Mouse (Mus musculus) limb, embryonic 15.5 days (tissue): ENCODE data around the gene Syt7. TPM values are rescaled to one million over a fixed set of nuclear protein-coding genes. Genes with fewer than 3 reads are reported as not detected.

Experiments used
- ATAC-seq: fragments of 200-750 bp; cut with Nextera tagmentation; 2 replicates; pipeline ENCODE4 v1.8.0; 2017; ENCODE audit warnings: low read depth, moderate TSS enrichment; ENCODE audit not compliant: insufficient number of reproducible peaks, low FRiP score, low TSS enrichment
- H3K27ac ChIP-seq: fragments of 300-500 bp; sonication (generic); 2 replicates; pipeline ENCODE4 v1.5.1; 2015; ENCODE audit warnings: moderate library complexity, mild to moderate bottlenecking, inconsistent platforms
- H3K27me3 ChIP-seq: fragments of 300-500 bp; sonication (generic); 2 replicates; pipeline ENCODE4 v1.6.1; 2015; ENCODE audit warnings: inconsistent platforms
- H3K36me3 ChIP-seq: fragments of 300-500 bp; sonication (generic); 2 replicates; pipeline ENCODE4 v1.6.1; 2015; ENCODE audit warnings: inconsistent platforms
- H3K4me1 ChIP-seq: fragments of 300-500 bp; sonication (generic); 2 replicates; pipeline ENCODE4 v1.6.1; 2015; ENCODE audit warnings: inconsistent platforms
- H3K4me2 ChIP-seq: fragments of 300-500 bp; sonication (generic); 2 replicates; pipeline ENCODE4 v1.6.1; 2015; ENCODE audit warnings: mild to moderate bottlenecking, inconsistent platforms
- H3K4me3 ChIP-seq: fragments of 300-500 bp; sonication (generic); 2 replicates; pipeline ENCODE4 v1.5.1; 2015; ENCODE audit warnings: mild to moderate bottlenecking, inconsistent platforms
- H3K9ac ChIP-seq: fragments of 300-500 bp; sonication (generic); 2 replicates; pipeline ENCODE4 v1.6.1; 2015; ENCODE audit warnings: inconsistent platforms
- H3K9me3 ChIP-seq: fragments of 300-500 bp; sonication (generic); 2 replicates; pipeline ENCODE4 v1.6.1; 2016; ENCODE audit warnings: inconsistent platforms
- WGBS: fragments of 180-500 bp; shearing (Covaris S2); methylation state at CpG from one replicate; pipeline ENCODE4 v1.1.7; 2015; 5-methylcytosine and 5-hydroxymethylcytosine counted together
- polyA plus RNA-seq: library from polyadenylated mRNA; unstranded; fragments of >200 nt; fragmentation: Nextera tagmentation; extraction: Ambion mirVana; gene quantifications from 2 replicates; pipeline ENCODE4 v1.2.1, GENCODE M21; 2015

Gene Syt7
- polyA plus RNA-seq, 1 experiment from 2014 or later = 1.4 TPM

GRCm38 (mm10) chr19:10404424-10404823 lies 15.5 kb downstream of the Syt7 start:
- 68% methylated on average over 10 of the region's 10 CpGs for WGBS
- Histone ChIP-seq H3K4me1 (no peaks in the 10 kb centered on the region), H3K36me3 (no peaks in the 10 kb centered on the region), H3K9ac (no peak overlapping the region), H3K4me2 (no peak overlapping the region), H3K27ac (no peak overlapping the region), H3K9me3 (no peaks in the 10 kb centered on the region), H3K27me3 (0 out of 2 replicates have a peak, but pooled peaks cover 4% of the 10 kb centered on the region), H3K4me3 (no peak overlapping the region)
- ATAC-seq = no peak

GRCm38 (mm10) chr19:10404911-10405310 lies 16.0 kb downstream of the Syt7 start:
- H3K9me3 ChIP-seq = no peaks in the 10 kb centered on the region
- no peaks in the 10 kb centered on the region for H3K4me1 ChIP-seq
- no peaks in the 10 kb centered on the region for H3K36me3 ChIP-seq
- WGBS = 40% methylated on average over 2 of the region's 2 CpGs
- H3K4me2 ChIP-seq = no peak overlapping the region
- no peak overlapping the region for H3K4me3 ChIP-seq
- no peak overlapping the region for H3K27ac ChIP-seq
- 0 out of 2 replicates have a peak, but pooled peaks cover 4% of the 10 kb centered on the region for H3K27me3 ChIP-seq
- ATAC-seq = no peak
- no peak overlapping the region for H3K9ac ChIP-seq

GRCm38 (mm10) chr19:10413701-10414242 lies 24.9 kb downstream of the Syt7 start:
- 0 out of 2 replicates have a peak, but pooled peaks have one; percentile 42 for ATAC-seq
- Histone ChIP-seq H3K4me2 (peak overlapping the region; percentile 46), H3K4me3 (peak overlapping the region; percentile 23), H3K9me3 (no peaks in the 10 kb centered on the region), H3K36me3 (no peaks in the 10 kb centered on the region), H3K9ac (no peak overlapping the region), H3K27me3 (0 out of 2 replicates have a peak, but pooled peaks cover 3% of the 10 kb centered on the region), H3K4me1 (peaks cover 19% of the 10 kb centered on the region), H3K27ac (no peak overlapping the region)
- WGBS = under 1% methylated on average over 17 of the region's 19 CpGs

- H3K36me3 ChIP-seq = no peaks in the 10 kb centered on the region
- H3K4me1 ChIP-seq = peaks cover 19% of the 10 kb centered on the region
- H3K27me3 ChIP-seq = 0 out of 2 replicates have a peak, but pooled peaks cover 3% of the 10 kb centered on the region
- H3K4me3 ChIP-seq = no peak overlapping the region
- H3K9ac ChIP-seq = no peak overlapping the region
- WGBS = 66% methylated on average over 5 of the region's 5 CpGs
- H3K27ac ChIP-seq = no peak overlapping the region
- H3K9me3 ChIP-seq = no peaks in the 10 kb centered on the region
- H3K4me2 ChIP-seq = no peak overlapping the region
- no peak for ATAC-seq
Measured at GRCm38 (mm10) chr19:10415508-10415907, 26.6 kb downstream of the Syt7 start.

GRCm38 (mm10) chr19:10416889-10417288 lies 28.0 kb downstream of the Syt7 start:
- no peak overlapping the region for H3K4me2 ChIP-seq
- H3K27ac ChIP-seq = no peak overlapping the region
- H3K4me1 ChIP-seq = peaks cover 23% of the 10 kb centered on the region
- peaks cover 17% of the 10 kb centered on the region; the same call in 1 of the 2 replicates for H3K27me3 ChIP-seq
- H3K9me3 ChIP-seq = no peaks in the 10 kb centered on the region
- no peak overlapping the region for H3K4me3 ChIP-seq
- ATAC-seq = no peak
- no peak overlapping the region for H3K9ac ChIP-seq
- H3K36me3 ChIP-seq = no peaks in the 10 kb centered on the region
- WGBS = 38% methylated on average over 8 of the region's 8 CpGs

- Histone ChIP-seq H3K27ac (no peak overlapping the region), H3K9ac (no peak overlapping the region), H3K27me3 (peaks cover 22% of the 10 kb centered on the region; the same call in 1 of the 2 replicates), H3K4me1 (peaks cover 29% of the 10 kb centered on the region), H3K9me3 (no peaks in the 10 kb centered on the region), H3K4me3 (no peak overlapping the region), H3K36me3 (no peaks in the 10 kb centered on the region), H3K4me2 (no peak overlapping the region)
- 62% methylated on average over 12 of the region's 12 CpGs for whole genome bisulfite sequencing
- no peak for ATAC-seq
Measured at GRCm38 (mm10) chr19:10417436-10417835, 28.5 kb downstream of the Syt7 start.

DNA sequence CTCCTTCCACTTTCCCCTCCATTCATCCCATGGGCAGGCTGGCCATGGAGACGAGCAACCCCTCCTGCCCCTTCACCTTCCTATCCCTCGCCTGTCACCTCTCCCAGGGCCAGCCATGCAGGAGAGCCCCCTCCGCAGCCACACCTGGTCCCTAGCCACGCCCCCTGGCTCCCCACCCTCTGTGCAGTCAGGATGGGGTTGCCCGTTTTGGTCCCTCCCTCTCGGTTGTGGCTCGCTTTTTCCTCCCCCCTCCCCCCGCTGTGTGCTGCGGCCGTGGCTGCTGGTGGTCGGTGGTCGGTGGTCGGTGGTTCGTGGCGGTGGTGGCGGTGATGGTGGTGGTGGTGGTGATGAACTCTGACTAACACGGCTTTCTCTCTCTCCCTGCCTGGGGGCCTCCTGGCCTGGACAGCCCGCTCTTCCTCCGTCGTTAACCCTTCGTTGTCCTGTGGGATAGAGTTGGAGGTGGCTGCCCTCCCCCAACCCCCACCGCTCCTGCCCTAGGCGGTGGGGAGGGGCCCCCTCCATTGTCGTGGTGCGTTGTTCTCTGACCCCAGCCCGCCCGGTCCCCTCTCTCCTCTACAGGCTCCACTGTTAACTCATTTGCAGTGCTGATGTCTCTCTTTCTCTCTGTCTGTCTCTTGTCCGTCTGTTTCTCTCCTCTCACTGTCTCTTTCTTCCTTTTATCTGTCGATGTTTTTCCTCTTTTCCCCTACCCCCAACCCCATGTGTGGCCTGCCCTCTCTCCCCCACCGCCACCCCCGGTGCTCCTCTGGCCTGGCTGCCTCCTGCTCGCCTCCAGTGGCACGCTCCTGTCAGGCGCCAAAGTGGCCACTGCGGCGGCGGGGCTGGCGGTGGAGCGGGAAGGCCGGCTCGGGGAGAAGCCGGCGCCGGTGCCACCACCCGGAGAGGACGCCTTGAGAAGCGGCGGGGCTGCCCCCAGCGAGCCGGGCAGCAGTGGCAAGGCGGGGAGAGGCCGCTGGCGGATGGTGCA lies 33.4 kb downstream of the Syt7 start:
- H3K4me2 ChIP-seq = peak overlapping the region; percentile 47
- no peaks in the 10 kb centered on the region for H3K36me3 ChIP-seq
- WGBS = 5% methylated on average over 50 of the region's 53 CpGs
- ATAC-seq = no peak
- H3K9ac ChIP-seq = no peak overlapping the region
- H3K4me3 ChIP-seq = peak overlapping the region; percentile 30
- no peak overlapping the region for H3K27ac ChIP-seq
- H3K4me1 ChIP-seq = peaks cover 35% of the 10 kb centered on the region
- no peaks in the 10 kb centered on the region for H3K9me3 ChIP-seq
- peaks cover 54% of the 10 kb centered on the region for H3K27me3 ChIP-seq

DNA sequence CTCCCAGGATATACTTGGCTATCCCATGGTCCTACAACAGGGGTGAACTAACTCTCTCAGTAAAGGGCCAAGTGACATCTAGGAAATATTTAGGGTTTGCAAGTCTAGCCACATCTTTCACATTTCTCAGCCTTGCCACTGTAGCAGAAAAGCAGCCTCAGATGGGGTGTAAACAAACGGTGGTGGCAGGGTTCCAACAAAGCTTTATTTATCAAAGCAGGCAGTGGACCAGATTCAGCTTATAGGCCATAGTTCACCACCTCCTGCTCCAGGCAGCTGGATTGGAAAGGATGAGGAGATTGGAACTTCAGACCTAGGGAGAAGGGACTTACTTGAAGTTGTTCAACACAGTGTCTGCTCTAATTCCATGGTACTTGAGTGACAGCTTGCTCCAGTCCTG lies 35.9 kb downstream of the Syt7 start:
- H3K4me2 ChIP-seq = no peak overlapping the region
- ATAC-seq = no peak
- no peak overlapping the region for H3K9ac ChIP-seq
- H3K9me3 ChIP-seq = no peaks in the 10 kb centered on the region
- WGBS = 53% methylated on average over 1 of the region's 1 CpGs
- H3K27me3 ChIP-seq = peaks cover 54% of the 10 kb centered on the region
- peaks cover 55% of the 10 kb centered on the region for H3K4me1 ChIP-seq
- no peak overlapping the region for H3K27ac ChIP-seq
- no peaks in the 10 kb centered on the region for H3K36me3 ChIP-seq
- H3K4me3 ChIP-seq = no peak overlapping the region

DNA sequence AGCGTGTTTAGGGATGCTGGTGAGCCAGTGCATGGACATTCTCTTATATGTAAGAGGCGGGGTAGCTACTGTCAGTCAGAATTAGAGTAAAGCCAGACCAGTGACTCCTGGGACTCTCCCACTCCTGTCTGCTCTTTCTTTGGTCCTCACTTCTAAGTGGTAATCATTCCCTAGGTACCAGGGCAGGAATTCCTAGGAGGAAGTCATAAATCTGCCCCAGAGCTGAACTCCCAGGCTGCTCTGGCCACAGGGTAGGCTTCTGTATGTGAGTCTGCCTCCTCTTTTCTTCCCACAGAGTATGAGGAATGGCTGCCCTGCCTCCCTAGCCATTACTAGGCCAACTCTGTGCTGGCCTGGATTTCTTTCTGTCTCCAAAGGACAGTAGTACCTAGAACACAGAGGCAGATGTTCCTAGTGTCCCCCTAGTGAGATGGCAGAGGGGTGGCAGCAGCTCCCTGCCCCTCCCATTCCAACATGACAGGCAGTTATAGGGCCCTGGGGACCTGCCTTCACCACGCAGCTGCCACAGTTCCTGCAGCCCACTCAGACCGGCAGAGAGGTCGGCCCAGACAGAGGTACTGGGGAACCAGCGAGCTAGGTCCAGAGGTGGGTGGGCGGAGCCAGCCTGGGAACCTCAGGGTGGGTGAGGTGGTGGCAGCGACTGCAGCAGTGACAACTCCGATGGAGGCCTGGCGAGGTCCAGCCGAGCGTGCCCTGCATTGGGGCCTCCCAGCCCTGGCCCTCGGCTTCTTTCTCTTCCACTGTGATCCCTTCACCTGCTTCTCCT lies 36.8 kb downstream of the Syt7 start:
- Histone ChIP-seq H3K4me2 (0 out of 2 replicates have a peak overlapping the region, but pooled peaks have one; percentile 2), H3K4me3 (no peak overlapping the region), H3K9ac (no peak overlapping the region), H3K27ac (no peak overlapping the region), H3K27me3 (peaks cover 49% of the 10 kb centered on the region), H3K9me3 (no peaks in the 10 kb centered on the region), H3K36me3 (no peaks in the 10 kb centered on the region), H3K4me1 (peaks cover 64% of the 10 kb centered on the region)
- 34% methylated on average over 13 of the region's 13 CpGs for WGBS
- no peak for ATAC-seq

DNA sequence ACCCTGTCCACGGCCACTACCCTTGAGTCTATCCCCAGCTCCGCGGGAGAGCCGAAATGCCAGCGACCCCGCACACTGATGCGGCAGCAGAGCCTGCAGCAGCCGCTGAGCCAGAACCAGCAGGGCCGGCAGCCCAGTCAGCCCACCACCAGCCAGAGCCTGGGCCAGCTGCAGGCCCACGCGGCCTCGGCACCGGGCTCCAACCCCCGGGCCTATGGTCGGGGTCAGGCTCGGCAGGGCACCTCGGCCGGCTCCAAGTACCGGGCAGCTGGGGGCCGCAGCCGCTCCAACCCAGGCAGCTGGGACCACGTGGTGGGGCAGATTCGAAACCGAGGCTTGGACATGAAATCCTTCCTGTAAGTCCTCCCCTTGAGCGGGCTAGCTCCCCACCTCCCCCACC lies 37.4 kb downstream of the Syt7 start:
- no peak for ATAC-seq
- Histone ChIP-seq H3K9me3 (no peaks in the 10 kb centered on the region), H3K27me3 (peaks cover 43% of the 10 kb centered on the region), H3K9ac (no peak overlapping the region), H3K4me1 (peaks cover 66% of the 10 kb centered on the region), H3K4me2 (0 out of 2 replicates have a peak overlapping the region, but pooled peaks have one; percentile 2), H3K4me3 (no peak overlapping the region), H3K27ac (0 out of 2 replicates have a peak overlapping the region, but pooled peaks have one; percentile 11), H3K36me3 (no peaks in the 10 kb centered on the region)
- 39% methylated on average over 25 of the region's 25 CpGs for WGBS

DNA sequence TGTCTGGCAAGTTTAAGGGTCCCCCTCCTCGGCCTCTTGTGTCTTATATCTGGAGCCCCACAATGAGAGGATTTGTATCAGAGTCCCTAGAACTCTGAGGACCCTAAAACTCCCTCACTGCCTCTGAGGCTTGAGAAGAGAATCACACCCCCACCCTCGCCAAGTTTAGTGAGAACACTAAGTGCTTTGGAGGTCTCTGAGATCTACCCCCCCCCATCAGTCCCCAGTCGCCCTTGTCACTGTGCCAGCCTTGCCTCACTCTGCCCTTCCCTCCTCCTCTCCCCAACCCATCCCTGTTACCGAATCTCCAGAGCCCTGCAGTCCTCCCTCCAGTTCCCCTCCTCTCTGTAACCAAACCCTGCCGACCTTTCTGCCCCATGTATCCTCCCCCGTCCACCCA lies 37.9 kb downstream of the Syt7 start:
- 39% methylated on average over 6 of the region's 6 CpGs for WGBS
- no peak overlapping the region for H3K9ac ChIP-seq
- no peak overlapping the region for H3K4me2 ChIP-seq
- no peak overlapping the region for H3K4me3 ChIP-seq
- H3K27me3 ChIP-seq = peaks cover 38% of the 10 kb centered on the region
- no peak for ATAC-seq
- H3K9me3 ChIP-seq = no peaks in the 10 kb centered on the region
- H3K36me3 ChIP-seq = no peaks in the 10 kb centered on the region
- peaks cover 64% of the 10 kb centered on the region for H3K4me1 ChIP-seq
- H3K27ac ChIP-seq = peak overlapping the region; percentile 43; the same call in 1 of the 2 replicates
